Mouse (Mus musculus): ENCODE results near the gene Ctcfl. TPM values are rescaled to one million over a fixed set of nuclear protein-coding genes. Genes with fewer than 3 reads are reported as not detected.

The Ctcfl gene
- total RNA-seq (2023), result not detected

DNA sequence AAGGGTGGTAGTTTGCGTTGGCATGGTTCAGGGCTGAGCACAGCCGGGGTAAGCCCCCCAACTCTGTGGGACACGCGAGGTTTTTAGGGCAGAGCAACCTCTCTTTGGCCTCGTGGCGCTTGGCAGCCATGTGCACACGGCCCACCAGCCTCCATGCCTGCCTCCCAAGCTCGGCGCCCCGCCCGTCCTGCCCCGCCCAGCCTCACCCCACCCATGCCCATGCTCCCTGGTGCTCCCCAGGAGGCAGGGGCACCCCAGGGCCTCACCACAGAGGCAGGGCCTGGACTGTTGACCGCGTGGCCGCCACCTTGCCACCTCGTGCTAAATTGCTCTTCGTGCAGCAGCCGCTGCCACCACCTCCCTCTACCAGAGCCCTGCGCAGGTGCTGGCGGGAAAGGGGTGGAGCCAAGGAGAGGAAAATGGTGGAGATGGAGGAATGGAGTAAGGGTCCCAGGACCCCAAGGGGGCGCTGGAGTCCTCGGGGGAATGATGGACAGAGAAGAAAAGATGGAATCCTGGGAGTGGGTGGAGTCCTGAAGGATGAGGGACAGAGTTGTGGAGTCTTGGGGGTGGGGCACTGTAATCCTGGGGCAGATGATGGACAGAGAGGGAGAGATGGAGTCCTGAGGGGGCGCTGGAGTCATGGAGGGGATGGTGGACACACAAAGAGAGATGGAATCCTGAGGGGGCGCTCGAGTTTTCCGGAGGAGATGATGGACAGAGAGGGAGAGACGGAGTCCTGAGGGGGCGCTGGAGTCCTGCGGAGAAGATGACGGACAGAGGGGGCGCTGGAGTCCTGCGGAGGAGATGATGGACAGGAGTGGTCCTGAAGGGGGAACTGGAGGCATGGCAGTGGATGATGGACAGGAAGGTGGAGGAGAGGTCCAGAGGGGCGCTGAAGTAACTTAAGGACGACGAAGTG is at the start of gene Ctcfl:
Gene Ctcfl (minus strand): TSS at position 503 of the 922 bp plus-strand sequence.

DNA sequence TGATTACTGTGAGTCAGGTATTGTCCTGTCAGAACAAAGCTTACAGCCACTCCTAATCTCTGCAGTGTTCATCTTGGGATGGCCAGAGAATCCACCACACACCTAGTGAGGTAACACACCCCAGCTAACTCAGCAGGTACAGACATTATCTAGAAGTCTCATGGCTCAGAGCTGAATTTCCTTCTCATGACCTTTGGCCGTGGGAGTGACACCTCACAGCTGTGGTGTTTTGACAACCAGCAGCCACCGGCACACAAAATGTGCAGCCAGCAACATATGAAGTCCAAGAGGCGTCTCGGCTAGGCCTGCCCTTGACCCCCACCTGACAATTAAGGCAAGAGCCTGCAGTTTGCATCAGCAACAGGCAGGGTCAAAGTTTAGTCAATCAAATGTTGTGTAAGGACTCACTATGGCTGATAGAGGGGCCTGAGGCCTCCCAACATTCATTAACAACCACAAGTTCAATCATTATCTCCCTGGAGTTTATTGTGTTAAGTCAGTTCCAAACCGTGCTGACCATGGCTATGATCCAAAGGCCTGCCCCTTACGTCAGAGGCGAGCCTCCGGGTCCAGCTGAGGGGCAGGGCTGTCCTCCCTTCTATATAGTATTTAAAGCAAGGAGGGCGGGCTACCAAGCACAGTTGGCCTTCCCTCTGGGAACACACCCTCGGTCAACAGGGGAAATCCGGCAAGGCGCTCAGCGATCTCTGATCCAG is 33.3 kb upstream of the Ctcfl start, which contains the start of gene Pck1:
Gene Pck1 (plus strand): TSS at position 613 of the 716 bp plus-strand sequence.

Other genes with a start within 250 kb of the Ctcfl start
- 0.18 TPM for gene Bmp7, start 179.2 kb downstream of the Ctcfl start, total RNA-seq (2023)
- gene Spo11, start 141.8 kb downstream of the Ctcfl start, total RNA-seq (2023), result 0.86 TPM
- 118 TPM for gene Rae1, start 119.4 kb downstream of the Ctcfl start, total RNA-seq (2023)
- gene Rbm38, start 99.0 kb downstream of the Ctcfl start, total RNA-seq (2023), result 249 TPM
- gene Pck1, start 33.5 kb upstream of the Ctcfl start, total RNA-seq (2023), result not detected
- 69.3 TPM for gene Zbp1, start 99.4 kb upstream of the Ctcfl start, total RNA-seq (2023)
- 19.5 TPM for gene Pmepa1, start 157.0 kb upstream of the Ctcfl start, total RNA-seq (2023)